Mouse (Mus musculus) G1E (cell line): ENCODE measurements around the gene Adap1.

Source experiments
- CTCF ChIP-seq: IDR thresholded peaks from 2 replicates; pipeline ENCODE4 v1.5.1; 2012; ENCODE audit warnings: low read depth, low read length, inconsistent platforms, mixed read lengths
- GATA1 ChIP-seq: IDR thresholded peaks from 2 replicates; pipeline ENCODE4 v1.6.1; 2012; ENCODE audit warnings: borderline replicate concordance, low read length, inconsistent platforms, mixed read lengths

DNA sequence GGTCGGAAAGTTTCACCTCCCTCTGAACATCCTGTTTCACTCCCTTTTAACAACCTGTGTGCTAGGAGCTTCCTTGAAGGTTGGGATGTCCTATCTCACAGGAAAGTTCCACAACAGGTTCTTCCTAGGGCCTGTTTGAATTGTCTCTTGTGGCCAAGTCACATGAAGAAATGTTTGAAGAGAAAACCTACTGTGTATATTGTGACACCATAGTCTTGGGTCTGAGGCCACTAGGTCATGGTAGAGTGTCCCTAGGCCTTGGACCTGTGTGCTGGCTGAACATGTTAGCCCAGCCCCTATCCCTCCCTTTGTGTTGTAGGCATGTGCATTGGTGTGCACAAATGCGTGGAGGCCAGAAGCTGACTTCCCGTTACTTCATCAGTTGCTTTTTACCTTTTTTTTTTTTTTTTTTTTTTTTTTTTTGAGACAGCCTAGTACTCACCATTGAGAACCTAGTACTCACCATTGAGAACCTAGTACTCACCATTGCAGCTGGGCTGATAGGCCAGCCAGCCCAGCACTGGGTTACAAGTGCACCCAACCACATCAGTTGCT is 69.1 kb downstream of the Adap1 start:
- no peak for TF ChIP-seq CTCF
- TF ChIP-seq GATA1, result no peak
